Mouse (Mus musculus) lung, adult 2 months (tissue): ENCODE data around the gene Myo19.

Experiments
- CTCF ChIP-seq: fragments of 200-500 bp; IDR thresholded peaks from 2 replicates; pipeline ENCODE4 v1.5.1; 2011; ENCODE audit warnings: mild to moderate bottlenecking, low read length, control low read depth; ENCODE audit not compliant: insufficient read depth
- POLR2A ChIP-seq: fragments of 200-500 bp; IDR thresholded peaks from 2 replicates; pipeline ENCODE4 v1.6.1; 2011; ENCODE audit warnings: low read depth, mild to moderate bottlenecking, control low read depth, low read length, borderline replicate concordance; ENCODE audit errors: extremely low read depth

DNA sequence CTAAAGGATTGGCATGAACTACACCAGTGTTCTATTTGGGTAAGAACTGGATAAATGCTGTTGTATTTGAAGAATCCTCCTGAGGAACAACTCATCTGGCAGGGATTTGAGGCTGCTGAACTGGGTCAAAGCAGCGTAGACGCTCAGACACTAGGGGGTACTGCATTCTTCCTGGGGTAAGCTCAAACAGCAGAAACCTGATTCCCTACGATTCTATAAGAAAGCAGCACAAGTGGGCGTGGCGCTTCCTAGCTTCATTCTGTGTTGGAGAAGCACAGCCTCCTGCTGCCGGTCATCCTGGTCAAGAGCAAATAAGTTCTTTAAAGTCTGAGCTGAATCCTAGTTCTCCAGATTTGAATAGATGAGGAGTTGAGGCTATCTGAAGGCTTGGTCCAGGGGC lies 52.3 kb downstream of the Myo19 start:
- no peak for TF ChIP-seq CTCF
- TF ChIP-seq POLR2A = no peak
